Mouse (Mus musculus): ENCODE measurements around the gene Nbas.

- TF ChIP-seq CTCF (IDR thresholded peaks at IDR 0.05; ENCODE audit: low read depth) (no peak), EP300 (IDR thresholded peaks at IDR 0.05; ENCODE audit: low read depth) (no peak)
These were observed 307.8 kb downstream of the Nbas start for GRCm38 (mm10) chr12:13576761-13577160.

All from liver, postnatal 0 days (tissue).